Mouse (Mus musculus): Measurements from ENCODE around the gene Foxp2. TPM values are rescaled to one million over a fixed set of nuclear protein-coding genes. Genes with fewer than 3 reads are reported as not detected.

Foxp2 gene
- 37.1 and 48.3 TPM in 2 replicates for polyA plus RNA-seq (2016; fragmentation: Nextera tagmentation; extraction: Ambion mirVana)

- Histone ChIP-seq H3K27ac (replicated peaks) (peak within 1 kb of the TSS; percentile 94), H3K4me3 (peak within 1 kb of the TSS; percentile 78), H3K9me3 (no peaks in the 10 kb centered on the region), H3K4me1 (peaks cover 57% of the 10 kb centered on the region), H3K27me3 (replicated peaks; ENCODE audit: low read depth, poor library complexity, severe bottlenecking) (0 out of 2 replicates have a peak, but pooled peaks cover 7% of the 10 kb centered on the region), H3K36me3 (replicated peaks) (no peaks in the 10 kb centered on the region)
- peak; percentile 85 for DNase-seq (ENCODE audit: low spot score)
- under 1% methylated on average over 80 of the region's 80 CpGs for WGBS
Observed at GRCm38 (mm10) chr6:14901183-14901970, at the start of gene Foxp2. Gene Foxp2 (plus strand): TSS chr6:14901349.

- Histone ChIP-seq H3K36me3 (replicated peaks) (no peaks in the 10 kb centered on the region), H3K27ac (replicated peaks) (no peak overlapping the region), H3K4me3 (no peak overlapping the region), H3K4me1 (no peaks in the 10 kb centered on the region), H3K9me3 (no peaks in the 10 kb centered on the region), H3K27me3 (replicated peaks; ENCODE audit: low read depth, poor library complexity, severe bottlenecking) (no peaks in the 10 kb centered on the region)
- DNase-seq (ENCODE audit: low spot score): no peak
Observed at GRCm38 (mm10) chr6:14885199-14885598, 15.9 kb upstream of the Foxp2 start.

DNA sequence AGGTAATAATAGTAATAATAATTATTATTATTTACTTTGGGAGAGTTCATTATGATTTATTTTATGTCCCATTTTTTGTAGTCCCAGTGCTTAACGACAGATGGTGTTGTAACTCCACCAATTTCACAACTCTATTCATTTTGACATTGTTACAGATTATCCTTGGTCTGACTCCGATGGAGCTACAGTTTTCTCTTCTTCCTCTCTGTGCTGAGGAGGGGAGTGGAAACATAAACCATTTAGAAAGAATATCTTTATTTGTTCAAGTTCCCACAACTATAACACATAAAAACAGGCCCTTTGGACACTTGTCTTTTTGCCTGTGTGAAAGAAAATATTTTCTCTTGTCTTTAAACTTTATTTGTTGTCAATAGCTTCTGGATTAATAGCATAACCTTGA, 4.1 kb upstream of the Foxp2 start:
- no peak for DNase-seq (ENCODE audit: low spot score)
- H3K36me3 ChIP-seq (replicated peaks): no peaks in the 10 kb centered on the region
- no peaks in the 10 kb centered on the region for H3K27me3 ChIP-seq (replicated peaks; ENCODE audit: low read depth, poor library complexity, severe bottlenecking)
- no peak overlapping the region for H3K4me3 ChIP-seq
- H3K9me3 ChIP-seq: no peaks in the 10 kb centered on the region
- peaks cover 36% of the 10 kb centered on the region for H3K4me1 ChIP-seq
- 1% methylated on average over 2 of the region's 2 CpGs for WGBS
- no peak overlapping the region for H3K27ac ChIP-seq (replicated peaks)

- Histone ChIP-seq H3K9me3 (no peaks in the 10 kb centered on the region), H3K36me3 (replicated peaks) (no peaks in the 10 kb centered on the region), H3K27ac (replicated peaks) (peak overlapping the region; percentile 94), H3K4me3 (peak overlapping the region; percentile 78), H3K27me3 (replicated peaks; ENCODE audit: low read depth, poor library complexity, severe bottlenecking) (0 out of 2 replicates have a peak, but pooled peaks cover 7% of the 10 kb centered on the region), H3K4me1 (peaks cover 48% of the 10 kb centered on the region)
- under 1% methylated on average over 31 of the region's 31 CpGs for WGBS
- DNase-seq (ENCODE audit: low spot score): peak; percentile 85
Observed at GRCm38 (mm10) chr6:14898096-14898855, 2.9 kb upstream of the Foxp2 start.

DNA sequence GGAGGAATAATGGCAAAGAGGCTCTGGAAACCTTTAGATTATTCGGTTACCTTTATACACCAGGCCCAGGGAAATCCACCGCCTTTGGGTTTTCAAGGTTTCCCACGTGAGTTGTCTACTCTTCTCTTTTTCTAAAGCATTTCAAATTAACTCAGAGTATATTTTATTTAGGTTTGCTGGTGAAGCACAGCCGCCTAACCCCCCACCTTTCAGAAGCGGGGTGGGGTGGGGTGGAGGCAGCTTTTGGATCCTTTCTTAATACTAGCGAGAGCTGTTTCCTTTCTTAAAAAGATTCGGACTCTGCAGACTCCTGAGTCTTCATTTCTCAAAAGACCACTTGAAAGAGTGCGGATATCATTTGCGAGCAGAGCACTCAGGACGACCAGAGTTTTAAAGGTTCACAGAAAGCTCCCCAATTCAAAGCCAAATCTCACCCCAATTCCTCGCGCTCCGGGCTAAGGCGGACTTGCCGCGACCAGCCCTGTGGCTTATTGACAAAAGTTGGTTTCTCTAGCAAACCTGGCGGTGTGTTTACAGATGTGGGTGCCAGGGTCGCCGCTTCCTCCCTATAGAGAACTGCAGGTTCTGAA, 2.0 kb upstream of the Foxp2 start:
- Histone ChIP-seq H3K9me3 (no peaks in the 10 kb centered on the region), H3K27me3 (replicated peaks; ENCODE audit: low read depth, poor library complexity, severe bottlenecking) (0 out of 2 replicates have a peak, but pooled peaks cover 7% of the 10 kb centered on the region), H3K27ac (replicated peaks) (peak overlapping the region; percentile 94), H3K4me3 (peak overlapping the region; percentile 78), H3K4me1 (peaks cover 56% of the 10 kb centered on the region), H3K36me3 (replicated peaks) (no peaks in the 10 kb centered on the region)
- 3% methylated on average over 19 of the region's 19 CpGs for WGBS
- peak; percentile 50 for DNase-seq (ENCODE audit: low spot score)

GRCm38 (mm10) chr6:14899936-14900578, 1.1 kb upstream of the Foxp2 start:
- no peaks in the 10 kb centered on the region for H3K36me3 ChIP-seq (replicated peaks)
- H3K27me3 ChIP-seq (replicated peaks; ENCODE audit: low read depth, poor library complexity, severe bottlenecking): 0 out of 2 replicates have a peak, but pooled peaks cover 7% of the 10 kb centered on the region
- H3K27ac ChIP-seq (replicated peaks): peak overlapping the region; percentile 94
- no peaks in the 10 kb centered on the region for H3K9me3 ChIP-seq
- 1% methylated on average over 29 of the region's 29 CpGs for WGBS
- H3K4me1 ChIP-seq: peaks cover 57% of the 10 kb centered on the region
- peak; percentile 68 for DNase-seq (ENCODE audit: low spot score)
- H3K4me3 ChIP-seq: peak overlapping the region; percentile 78

GRCm38 (mm10) chr6:14900579-14901021, 549 bp upstream of the Foxp2 start:
- WGBS: 2% methylated on average over 20 of the region's 20 CpGs
- Histone ChIP-seq H3K27ac (replicated peaks) (peak overlapping the region; percentile 94), H3K4me3 (peak overlapping the region; percentile 78), H3K9me3 (no peaks in the 10 kb centered on the region), H3K4me1 (peaks cover 57% of the 10 kb centered on the region), H3K36me3 (replicated peaks) (no peaks in the 10 kb centered on the region), H3K27me3 (replicated peaks; ENCODE audit: low read depth, poor library complexity, severe bottlenecking) (0 out of 2 replicates have a peak, but pooled peaks cover 7% of the 10 kb centered on the region)
- DNase-seq (ENCODE audit: low spot score): peak; percentile 91

- Histone ChIP-seq H3K4me1 (peaks cover 55% of the 10 kb centered on the region), H3K27me3 (replicated peaks; ENCODE audit: low read depth, poor library complexity, severe bottlenecking) (0 out of 2 replicates have a peak, but pooled peaks cover 7% of the 10 kb centered on the region), H3K27ac (replicated peaks) (peak overlapping the region; percentile 94), H3K4me3 (peak overlapping the region; percentile 78), H3K36me3 (replicated peaks) (no peaks in the 10 kb centered on the region), H3K9me3 (no peaks in the 10 kb centered on the region)
- WGBS: 1% methylated on average over 13 of the region's 13 CpGs
- DNase-seq (ENCODE audit: low spot score): peak; percentile 20
Observed at GRCm38 (mm10) chr6:14901971-14902670, 972 bp downstream of the Foxp2 start.

GRCm38 (mm10) chr6:14903271-14903965, 2.3 kb downstream of the Foxp2 start:
- Histone ChIP-seq H3K27me3 (replicated peaks; ENCODE audit: low read depth, poor library complexity, severe bottlenecking) (0 out of 2 replicates have a peak, but pooled peaks cover 7% of the 10 kb centered on the region), H3K4me3 (peak overlapping the region; percentile 78), H3K27ac (replicated peaks) (peak overlapping the region; percentile 54; the same call in 1 of the 2 replicates), H3K36me3 (replicated peaks) (no peaks in the 10 kb centered on the region), H3K9me3 (no peaks in the 10 kb centered on the region), H3K4me1 (peaks cover 44% of the 10 kb centered on the region)
- WGBS: 31% methylated on average over 5 of the region's 5 CpGs
- peak; percentile 16 for DNase-seq (ENCODE audit: low spot score)

DNA sequence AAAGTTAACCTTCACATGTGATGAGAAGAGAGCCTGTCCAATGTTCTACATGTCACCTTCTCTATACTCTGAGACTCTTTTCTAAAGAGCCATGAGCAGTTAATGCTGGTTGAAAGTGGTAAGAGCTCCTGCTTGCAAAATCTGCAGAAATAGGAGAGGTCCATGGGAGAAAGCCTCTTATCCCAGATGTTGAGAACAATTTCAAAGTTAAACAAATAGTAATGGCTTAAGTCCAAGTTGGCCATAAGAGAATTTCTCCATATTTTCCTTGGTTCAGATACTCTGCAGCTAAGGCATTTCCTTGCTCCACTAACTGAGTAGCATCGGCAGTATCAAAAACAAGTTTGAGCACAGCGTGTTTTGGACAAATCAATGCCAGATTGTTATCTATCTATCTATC, 13.9 kb downstream of the Foxp2 start:
- Histone ChIP-seq H3K36me3 (replicated peaks) (no peaks in the 10 kb centered on the region), H3K27me3 (replicated peaks; ENCODE audit: low read depth, poor library complexity, severe bottlenecking) (no peaks in the 10 kb centered on the region), H3K4me1 (no peaks in the 10 kb centered on the region), H3K4me3 (no peak overlapping the region), H3K27ac (replicated peaks) (no peak overlapping the region), H3K9me3 (no peaks in the 10 kb centered on the region)
- DNase-seq (ENCODE audit: low spot score): no peak
- WGBS: 97% methylated on average over 2 of the region's 2 CpGs

DNA sequence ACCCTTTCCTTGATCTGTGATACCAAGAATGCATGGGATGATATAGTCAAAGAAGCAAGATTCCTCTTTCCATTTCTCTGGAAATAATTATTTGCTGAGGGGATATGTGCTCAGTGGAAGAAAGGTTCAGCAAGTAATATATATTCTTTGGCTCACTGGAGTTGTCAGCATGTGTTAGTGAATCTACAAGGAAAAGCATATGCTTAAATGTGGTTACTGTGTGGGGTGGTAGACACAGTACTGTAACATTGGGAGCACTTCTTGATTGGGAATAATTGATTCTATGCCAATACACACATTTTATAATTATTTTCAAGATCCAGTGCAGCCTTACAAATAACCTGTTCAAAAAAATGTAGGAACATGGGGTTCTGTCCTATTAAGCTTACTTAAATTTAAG, 21.6 kb downstream of the Foxp2 start:
- Histone ChIP-seq H3K27me3 (replicated peaks; ENCODE audit: low read depth, poor library complexity, severe bottlenecking) (no peaks in the 10 kb centered on the region), H3K36me3 (replicated peaks) (no peaks in the 10 kb centered on the region), H3K9me3 (no peaks in the 10 kb centered on the region), H3K27ac (replicated peaks) (no peak overlapping the region), H3K4me1 (no peaks in the 10 kb centered on the region), H3K4me3 (no peak overlapping the region)
- no peak for DNase-seq (ENCODE audit: low spot score)

All from embryonic facial prominence, embryonic 10.5 days (tissue).